Mouse (Mus musculus): ENCODE data around the gene Slc29a1. TPM values are rescaled to one million over a fixed set of nuclear protein-coding genes. Genes with fewer than 3 reads are reported as not detected.
A peak's percentile ranks its signal among the peaks of the same experiment; 100 is the strongest.
"Not testable (repeated sequence)": the region's sequence is repeated elsewhere in the genome, so short reads cannot be mapped to it uniquely, and the experiment has no call there.

The Slc29a1 gene
- total RNA-seq (2021) = 10 to 100 TPM; 21.7 to 28.0 TPM
- long read RNA-seq, experiment 1, transcript Slc29a1-204 (12 exons, 2,216 nt) = major isoform, 5 of 51 reads
- long read RNA-seq, experiment 1, partial matches to known transcripts = 11 of 51 reads
- long read RNA-seq, experiment 1, other reads (novel, unspliced or antisense) = 33 of 51 reads
- long read RNA-seq, experiment 2, transcript Slc29a1-204 (12 exons, 2,216 nt) = major isoform, 9 of 38 reads
- long read RNA-seq, experiment 2, partial matches to known transcripts = 8 of 38 reads
- long read RNA-seq, experiment 2, other reads (novel, unspliced or antisense) = 20 of 38 reads

- no peak for DNase-seq (ENCODE audit: low spot score in 2 of 2)
Measured at GRCm38 (mm10) chr17:45599446-45600242, at the start of gene Slc29a1. Gene Slc29a1, minus strand, starts transcription at chr17:45599606.

DNA sequence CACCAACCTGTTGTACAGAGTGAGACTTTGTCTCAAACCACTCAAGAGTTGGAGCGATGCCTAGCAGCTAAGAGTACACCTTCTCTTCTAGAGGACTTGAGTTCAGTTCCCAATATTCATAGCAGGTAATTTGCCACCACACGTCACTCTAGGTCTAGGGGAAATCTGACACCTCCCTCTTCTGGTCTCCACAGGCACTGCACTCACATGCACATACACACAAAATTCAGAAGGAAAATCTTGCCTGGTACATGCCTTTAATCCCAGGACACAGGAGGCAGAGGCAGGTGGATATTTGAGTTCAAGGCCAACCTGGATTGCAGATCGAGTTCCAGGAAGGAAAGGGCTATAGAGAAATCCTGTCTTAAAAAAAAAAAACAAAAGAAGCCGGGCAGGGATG lies 44.8 kb upstream of the Slc29a1 start:
- DNase-seq (ENCODE audit: low spot score in 2 of 2) = no peak

DNA sequence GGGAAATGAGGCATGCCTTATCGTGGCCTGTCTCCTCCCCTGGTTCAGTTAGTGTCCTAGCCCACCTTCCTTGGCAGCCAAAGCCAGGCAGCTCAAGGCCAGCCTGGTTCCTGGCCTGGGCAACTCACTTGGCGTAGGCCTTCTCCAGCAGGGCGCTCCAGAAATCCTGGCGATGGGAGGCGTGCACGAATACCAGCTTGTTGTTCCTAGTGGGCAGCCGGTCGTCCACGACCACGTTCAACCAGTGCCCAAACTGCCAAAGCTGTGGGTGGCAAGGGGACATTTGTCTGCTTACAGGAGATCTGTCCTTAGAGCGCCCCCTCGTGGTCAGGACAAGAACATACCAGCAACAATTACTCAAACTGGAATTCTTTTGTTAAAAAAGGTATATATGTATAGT lies 43.3 kb upstream of the Slc29a1 start:
- DNase-seq (ENCODE audit: low spot score in 2 of 2) = peak; percentile 73 to 79

DNA sequence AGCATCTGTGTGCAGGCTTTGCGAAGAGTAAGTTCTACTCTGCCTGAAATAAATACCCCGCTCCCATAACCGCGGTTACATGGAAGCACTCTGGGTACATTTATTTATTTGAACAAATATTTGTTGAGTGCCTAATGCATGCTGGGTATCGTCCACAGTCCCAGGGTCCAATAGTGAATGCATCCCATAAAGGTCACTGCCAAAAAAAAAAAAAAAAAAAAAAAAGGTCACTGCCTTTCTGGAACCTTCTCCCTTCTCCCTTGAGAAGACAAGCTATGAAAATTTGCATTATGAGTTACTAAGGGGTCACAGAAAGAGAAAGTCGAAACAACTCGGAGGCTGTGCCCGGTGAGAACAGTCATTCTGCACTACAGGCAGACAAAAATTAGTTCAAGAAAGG lies 42.6 kb upstream of the Slc29a1 start:
- DNase-seq (ENCODE audit: low spot score in 2 of 2) = no peak

DNA sequence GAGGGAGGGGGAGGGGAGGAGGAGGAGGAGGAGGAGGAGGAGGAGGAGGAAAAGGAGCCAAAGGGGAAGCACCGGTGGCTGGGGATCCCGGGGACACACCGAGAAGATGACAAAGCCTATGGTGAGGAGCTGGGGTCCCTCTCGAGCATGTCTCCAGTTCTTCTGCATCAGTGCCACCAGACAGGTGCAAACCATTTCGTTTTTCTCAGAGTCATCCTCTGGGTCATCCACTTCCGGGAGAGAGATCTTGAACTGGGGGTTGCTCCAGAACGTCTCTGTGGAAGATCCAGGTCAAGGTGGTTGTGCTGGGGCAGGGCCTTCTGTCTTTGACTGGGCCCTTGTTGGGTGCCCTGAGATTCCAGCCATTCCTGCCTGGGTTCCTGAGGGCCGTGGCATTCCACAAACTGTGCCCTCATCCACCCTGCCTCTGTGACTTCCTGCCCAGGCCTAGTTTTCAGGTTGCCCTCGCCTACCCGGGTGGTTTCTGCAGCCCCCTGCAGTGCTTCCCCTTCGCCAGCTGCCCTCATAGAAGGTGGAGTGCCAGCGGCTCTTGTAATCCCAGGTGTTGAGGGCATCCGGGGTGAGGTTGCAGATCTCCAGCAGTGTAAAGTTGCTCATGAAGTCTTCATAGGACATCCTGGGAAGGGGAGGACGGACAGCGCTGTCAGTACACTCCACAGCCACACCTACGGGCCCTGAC lies 39.3 kb upstream of the Slc29a1 start:
- no peak for DNase-seq (ENCODE audit: low spot score in 2 of 2)

DNA sequence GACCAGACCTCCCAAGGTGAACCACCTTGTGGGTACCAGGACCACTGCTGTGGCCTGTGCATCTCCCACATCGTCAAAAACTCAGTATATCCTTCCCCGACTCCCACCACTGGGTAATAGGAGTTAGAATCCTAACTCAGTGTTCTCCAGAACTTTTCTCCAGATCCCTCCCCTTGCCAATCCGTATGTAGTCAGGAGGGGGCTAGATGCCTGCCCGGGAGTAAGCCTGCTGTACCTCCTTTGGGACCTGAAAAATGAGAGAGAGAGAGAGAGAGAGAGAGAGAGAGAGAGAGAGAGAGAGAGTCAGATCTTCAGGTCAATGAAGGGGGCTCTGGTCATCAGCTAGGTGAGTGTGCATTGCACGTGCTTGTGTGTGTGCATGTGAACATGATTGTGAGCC lies 34.6 kb upstream of the Slc29a1 start:
- no peak for DNase-seq (ENCODE audit: low spot score in 2 of 2)

- DNase-seq (ENCODE audit: low spot score in 2 of 2) = no peak
Measured at GRCm38 (mm10) chr17:45631940-45632339, 32.5 kb upstream of the Slc29a1 start.

- DNase-seq (ENCODE audit: low spot score in 2 of 2) = no peak
Measured at GRCm38 (mm10) chr17:45630992-45631391, 31.6 kb upstream of the Slc29a1 start.

DNA sequence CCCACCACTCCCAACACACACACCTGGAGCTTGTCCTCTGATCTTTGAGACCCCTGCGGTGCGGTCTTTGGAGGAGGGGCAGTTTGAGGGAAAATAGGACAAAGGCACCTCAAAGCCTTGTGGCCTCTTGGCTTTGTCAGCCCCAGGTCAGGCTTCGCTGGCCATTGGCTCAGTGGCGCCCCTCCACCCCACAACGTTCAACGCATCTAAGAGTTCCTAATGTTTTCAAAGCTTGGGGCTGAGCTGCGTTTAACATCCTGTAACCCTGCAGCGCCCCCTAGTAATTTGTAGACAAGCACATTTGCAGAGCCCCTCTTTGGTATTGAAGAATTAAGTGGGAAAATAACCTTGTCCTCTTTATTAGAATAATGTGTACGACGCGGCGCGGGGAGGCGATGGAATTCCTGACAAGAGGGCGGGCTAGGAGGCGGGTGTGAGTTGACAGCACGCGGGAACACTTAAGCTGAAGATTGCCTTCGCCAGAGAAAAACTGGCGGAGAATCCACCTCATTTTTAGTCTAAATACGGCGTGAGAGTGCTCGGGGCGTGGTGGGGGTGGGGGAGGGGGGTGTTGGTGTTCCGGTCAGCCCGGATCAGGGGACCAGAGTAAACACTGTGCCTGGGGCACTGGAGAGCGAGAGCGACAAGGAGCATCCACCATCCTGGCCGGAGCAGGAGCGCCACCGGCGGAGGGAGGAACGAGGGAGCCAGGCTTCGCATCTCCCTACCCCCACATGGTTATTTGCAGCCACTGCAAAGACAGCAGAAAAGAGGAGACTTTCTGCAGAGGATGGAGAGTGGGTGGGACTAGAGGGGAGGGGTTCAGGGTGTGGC lies 30.7 kb upstream of the Slc29a1 start:
- peak; percentile 52 to 76 for DNase-seq (ENCODE audit: low spot score in 2 of 2)

- no peak for DNase-seq (ENCODE audit: low spot score in 2 of 2)
Measured at GRCm38 (mm10) chr17:45628885-45629855, 29.8 kb upstream of the Slc29a1 start.

- no peak for DNase-seq (ENCODE audit: low spot score in 2 of 2)
Measured at GRCm38 (mm10) chr17:45628160-45628559, 28.8 kb upstream of the Slc29a1 start.

- DNase-seq (ENCODE audit: low spot score in 2 of 2) = peak; percentile 66 to 70
Measured at GRCm38 (mm10) chr17:45626577-45627134, 27.2 kb upstream of the Slc29a1 start.

GRCm38 (mm10) chr17:45623425-45623824 lies 24.0 kb upstream of the Slc29a1 start:
- not testable (repeated sequence) for DNase-seq (ENCODE audit: low spot score in 2 of 2)

- no peak for DNase-seq (ENCODE audit: low spot score in 2 of 2)
Measured at GRCm38 (mm10) chr17:45619386-45620256, 20.2 kb upstream of the Slc29a1 start.

DNA sequence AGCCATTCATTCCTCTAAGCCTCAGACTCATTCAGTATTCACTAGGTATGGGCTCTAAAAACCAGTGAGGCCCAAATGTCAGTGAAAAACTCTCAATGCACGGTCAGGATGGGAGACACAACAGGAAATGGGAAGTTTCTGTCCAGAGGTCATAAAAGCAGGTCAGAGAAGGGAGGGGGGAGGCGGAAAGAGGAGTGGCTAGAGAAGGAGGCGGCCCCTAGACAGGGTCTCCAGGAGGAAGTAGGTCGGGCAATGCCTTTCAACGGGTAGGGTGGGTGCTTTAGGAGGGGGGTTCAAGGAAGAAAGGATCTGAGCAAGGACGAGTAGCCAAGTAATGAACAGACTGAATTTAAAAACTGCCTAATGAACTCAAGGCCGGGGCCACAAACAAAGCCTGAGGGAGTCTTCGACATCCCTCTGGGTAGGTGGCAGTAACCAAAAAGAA lies 19.6 kb upstream of the Slc29a1 start:
- no peak for DNase-seq (ENCODE audit: low spot score in 2 of 2)

DNA sequence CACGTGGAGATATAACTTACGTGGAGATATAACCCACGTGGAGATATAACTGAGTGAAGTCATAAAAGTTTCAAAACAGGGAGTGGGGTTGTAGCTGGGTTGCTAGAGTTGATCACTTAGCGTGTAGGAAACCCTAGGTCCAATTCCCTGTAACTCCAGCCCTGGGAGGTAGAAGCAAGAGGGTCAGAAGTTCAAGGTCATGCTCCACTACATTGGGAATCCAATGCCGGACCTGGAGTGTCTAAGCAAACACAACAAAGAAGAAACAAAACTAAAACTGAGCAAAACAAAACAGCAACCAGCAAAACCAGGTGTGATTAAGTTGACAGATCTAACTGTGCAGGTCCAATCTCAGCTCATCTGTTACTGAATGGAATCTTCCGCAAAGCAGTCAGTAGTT lies 18.2 kb upstream of the Slc29a1 start:
- DNase-seq (ENCODE audit: low spot score in 2 of 2) = no peak

- no peak for DNase-seq (ENCODE audit: low spot score in 2 of 2)
Measured at GRCm38 (mm10) chr17:45616679-45617078, 17.3 kb upstream of the Slc29a1 start.

DNA sequence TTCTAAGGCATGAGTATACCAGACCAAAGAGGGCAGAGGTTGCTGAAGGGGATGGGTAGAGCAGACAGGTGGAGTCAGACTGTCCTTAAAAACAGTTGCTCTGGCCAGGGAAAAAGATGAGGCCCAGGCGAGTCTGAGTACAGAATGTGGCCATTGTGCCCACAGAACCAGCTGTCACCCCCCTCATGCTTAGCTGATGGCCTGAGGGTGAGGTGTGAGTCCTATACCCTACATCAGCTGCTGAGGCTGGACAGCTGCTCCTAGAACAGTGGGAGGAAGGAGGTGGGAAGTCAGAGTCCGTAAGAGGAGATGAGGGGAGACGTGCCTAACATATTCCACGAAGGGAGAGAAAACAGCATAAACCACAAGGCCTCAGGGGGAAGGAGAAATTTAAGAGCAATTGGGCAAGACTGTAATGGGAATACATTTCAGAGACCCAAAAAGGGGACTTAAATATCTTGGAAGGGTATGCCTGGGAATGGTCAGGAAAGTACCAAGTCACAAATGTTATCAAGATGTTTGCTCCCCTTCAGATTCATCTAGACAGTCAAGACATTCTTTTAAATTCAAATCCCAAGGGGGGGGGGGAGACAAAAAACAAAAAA lies 16.7 kb upstream of the Slc29a1 start:
- no peak for DNase-seq (ENCODE audit: low spot score in 2 of 2)
